Mouse (Mus musculus): ENCODE results near the gene Nr5a1. TPM values are rescaled to one million over a fixed set of nuclear protein-coding genes. Genes with fewer than 3 reads are reported as not detected.

The Nr5a1 gene
- polyA plus RNA-seq, 1 experiment from 2014 or later: not detected

GRCm38 (mm10) chr2:38697128-38698120 lies 16.9 kb downstream of the Nr5a1 start:
- Histone ChIP-seq H3K27ac (replicated peaks; ENCODE audit: low read depth, low read length) (no peak overlapping the region), H3K4me3 (ENCODE audit: low read depth, low read length) (no peak overlapping the region), H3K9me3 (ENCODE audit: control insufficient read depth, low read length) (no peaks in the 10 kb centered on the region), H3K27me3 (ENCODE audit: control insufficient read depth, insufficient read depth, low read length) (peaks cover 2% of the 10 kb centered on the region; the same call in 1 of the 2 replicates), H3K36me3 (ENCODE audit: control insufficient read depth, insufficient read depth, low read length) (no peaks in the 10 kb centered on the region), H3K4me1 (ENCODE audit: control insufficient read depth, insufficient read depth, low read length) (no peaks in the 10 kb centered on the region), H3K9ac (ENCODE audit: low read length) (no peak overlapping the region), H3K4me2 (ENCODE audit: low read depth, severe bottlenecking) (no peak overlapping the region)
- 63% methylated on average over 27 of the region's 27 CpGs for WGBS
- DNase-seq (ENCODE audit: low spot score) (no peak), ATAC-seq (ENCODE audit: insufficient number of reproducible peaks, low FRiP score, low TSS enrichment, low read depth) (no peak)

GRCm38 (mm10) chr2:38695770-38696169 lies 18.6 kb downstream of the Nr5a1 start:
- no peaks in the 10 kb centered on the region for H3K36me3 ChIP-seq (ENCODE audit: control insufficient read depth, insufficient read depth, low read length)
- H3K4me3 ChIP-seq (ENCODE audit: low read depth, low read length): no peak overlapping the region
- DNase-seq (ENCODE audit: low spot score) (no peak), ATAC-seq (ENCODE audit: insufficient number of reproducible peaks, low FRiP score, low TSS enrichment, low read depth) (no peak)
- 62% methylated on average over 9 of the region's 9 CpGs for WGBS
- H3K9ac ChIP-seq (ENCODE audit: low read length): no peak overlapping the region
- no peak overlapping the region for H3K27ac ChIP-seq (replicated peaks; ENCODE audit: low read depth, low read length)
- no peaks in the 10 kb centered on the region for H3K4me1 ChIP-seq (ENCODE audit: control insufficient read depth, insufficient read depth, low read length)
- no peak overlapping the region for H3K4me2 ChIP-seq (ENCODE audit: low read depth, severe bottlenecking)
- H3K9me3 ChIP-seq (ENCODE audit: control insufficient read depth, low read length): no peaks in the 10 kb centered on the region
- H3K27me3 ChIP-seq (ENCODE audit: control insufficient read depth, insufficient read depth, low read length): peaks cover 2% of the 10 kb centered on the region; the same call in 1 of the 2 replicates

GRCm38 (mm10) chr2:38691542-38691941 lies 22.8 kb downstream of the Nr5a1 start:
- Histone ChIP-seq H3K27ac (replicated peaks; ENCODE audit: low read depth, low read length) (no peak overlapping the region), H3K36me3 (ENCODE audit: control insufficient read depth, insufficient read depth, low read length) (no peaks in the 10 kb centered on the region), H3K4me3 (ENCODE audit: low read depth, low read length) (no peak overlapping the region), H3K9ac (ENCODE audit: low read length) (no peak overlapping the region), H3K4me1 (ENCODE audit: control insufficient read depth, insufficient read depth, low read length) (0 out of 2 replicates have a peak, but pooled peaks cover 3% of the 10 kb centered on the region), H3K9me3 (ENCODE audit: control insufficient read depth, low read length) (no peaks in the 10 kb centered on the region), H3K4me2 (ENCODE audit: low read depth, severe bottlenecking) (no peak overlapping the region), H3K27me3 (ENCODE audit: control insufficient read depth, insufficient read depth, low read length) (no peaks in the 10 kb centered on the region)
- ATAC-seq (ENCODE audit: insufficient number of reproducible peaks, low FRiP score, low TSS enrichment, low read depth) (no peak), DNase-seq (ENCODE audit: low spot score) (peak; percentile 83)
- 14% methylated on average over 8 of the region's 8 CpGs for WGBS

GRCm38 (mm10) chr2:38689881-38690280 lies 24.5 kb downstream of the Nr5a1 start:
- Histone ChIP-seq H3K9ac (ENCODE audit: low read length) (no peak overlapping the region), H3K27me3 (ENCODE audit: control insufficient read depth, insufficient read depth, low read length) (no peaks in the 10 kb centered on the region)
- no peak for ATAC-seq (ENCODE audit: insufficient number of reproducible peaks, low FRiP score, low TSS enrichment, low read depth)

GRCm38 (mm10) chr2:38688791-38689520 lies 25.4 kb downstream of the Nr5a1 start:
- H3K27ac ChIP-seq (replicated peaks; ENCODE audit: low read depth, low read length): no peak overlapping the region
- H3K27me3 ChIP-seq (ENCODE audit: control insufficient read depth, insufficient read depth, low read length): no peaks in the 10 kb centered on the region
- H3K4me3 ChIP-seq (ENCODE audit: low read depth, low read length): peak overlapping the region; percentile 27
- H3K36me3 ChIP-seq (ENCODE audit: control insufficient read depth, insufficient read depth, low read length): no peaks in the 10 kb centered on the region
- DNase-seq (ENCODE audit: low spot score): peak; percentile 82
- no peaks in the 10 kb centered on the region for H3K9me3 ChIP-seq (ENCODE audit: control insufficient read depth, low read length)
- peak overlapping the region; percentile 67 for H3K4me2 ChIP-seq (ENCODE audit: low read depth, severe bottlenecking)
- peak; percentile 52; the same call in 1 of the 2 replicates for ATAC-seq (ENCODE audit: insufficient number of reproducible peaks, low FRiP score, low TSS enrichment, low read depth)
- H3K9ac ChIP-seq (ENCODE audit: low read length): peak overlapping the region; percentile 62
- H3K4me1 ChIP-seq (ENCODE audit: control insufficient read depth, insufficient read depth, low read length): 0 out of 2 replicates have a peak, but pooled peaks cover 3% of the 10 kb centered on the region
- 4% methylated on average over 29 of the region's 29 CpGs for WGBS

More at GRCm38 (mm10) chr2:38689881-38690280, 24.5 kb downstream of the Nr5a1 start:
- H3K4me2 ChIP-seq (ENCODE audit: low read depth, severe bottlenecking): no peak overlapping the region
- WGBS: 72% methylated on average over 1 of the region's 1 CpGs
- no peak overlapping the region for H3K27ac ChIP-seq (replicated peaks; ENCODE audit: low read depth, low read length)
- DNase-seq (ENCODE audit: low spot score): no peak
- no peak overlapping the region for H3K4me3 ChIP-seq (ENCODE audit: low read depth, low read length)
- 0 out of 2 replicates have a peak, but pooled peaks cover 3% of the 10 kb centered on the region for H3K4me1 ChIP-seq (ENCODE audit: control insufficient read depth, insufficient read depth, low read length)
- no peaks in the 10 kb centered on the region for H3K9me3 ChIP-seq (ENCODE audit: control insufficient read depth, low read length)
- H3K36me3 ChIP-seq (ENCODE audit: control insufficient read depth, insufficient read depth, low read length): no peaks in the 10 kb centered on the region

GRCm38 (mm10) chr2:38685746-38686145 lies 28.6 kb downstream of the Nr5a1 start:
- H3K4me2 ChIP-seq (ENCODE audit: low read depth, severe bottlenecking): no peak overlapping the region
- 63% methylated on average over 3 of the region's 3 CpGs for WGBS
- no peak overlapping the region for H3K4me3 ChIP-seq (ENCODE audit: low read depth, low read length)
- 0 out of 2 replicates have a peak, but pooled peaks cover 3% of the 10 kb centered on the region for H3K4me1 ChIP-seq (ENCODE audit: control insufficient read depth, insufficient read depth, low read length)
- no peak overlapping the region for H3K9ac ChIP-seq (ENCODE audit: low read length)
- H3K27ac ChIP-seq (replicated peaks; ENCODE audit: low read depth, low read length): no peak overlapping the region
- H3K27me3 ChIP-seq (ENCODE audit: control insufficient read depth, insufficient read depth, low read length): no peaks in the 10 kb centered on the region
- no peaks in the 10 kb centered on the region for H3K36me3 ChIP-seq (ENCODE audit: control insufficient read depth, insufficient read depth, low read length)
- ATAC-seq (ENCODE audit: insufficient number of reproducible peaks, low FRiP score, low TSS enrichment, low read depth) (no peak), DNase-seq (ENCODE audit: low spot score) (no peak)
- H3K9me3 ChIP-seq (ENCODE audit: control insufficient read depth, low read length): no peaks in the 10 kb centered on the region

- Histone ChIP-seq H3K9me3 (ENCODE audit: control insufficient read depth, low read length) (no peaks in the 10 kb centered on the region), H3K4me1 (ENCODE audit: control insufficient read depth, insufficient read depth, low read length) (no peaks in the 10 kb centered on the region), H3K27me3 (ENCODE audit: control insufficient read depth, insufficient read depth, low read length) (no peaks in the 10 kb centered on the region), H3K9ac (ENCODE audit: low read length) (no peak overlapping the region), H3K4me3 (ENCODE audit: low read depth, low read length) (no peak overlapping the region), H3K27ac (replicated peaks; ENCODE audit: low read depth, low read length) (no peak overlapping the region), H3K4me2 (ENCODE audit: low read depth, severe bottlenecking) (no peak overlapping the region), H3K36me3 (ENCODE audit: control insufficient read depth, insufficient read depth, low read length) (no peaks in the 10 kb centered on the region)
- WGBS: 80% methylated on average over 5 of the region's 5 CpGs
- no peak for ATAC-seq (ENCODE audit: insufficient number of reproducible peaks, low FRiP score, low TSS enrichment, low read depth)
- no peak for DNase-seq (ENCODE audit: low spot score)
Measured at GRCm38 (mm10) chr2:38683083-38683482, 31.3 kb downstream of the Nr5a1 start.

GRCm38 (mm10) chr2:38682209-38682608 lies 32.1 kb downstream of the Nr5a1 start:
- ATAC-seq (ENCODE audit: insufficient number of reproducible peaks, low FRiP score, low TSS enrichment, low read depth) (no peak), DNase-seq (ENCODE audit: low spot score) (no peak)
- WGBS: 89% methylated on average over 5 of the region's 5 CpGs

More at GRCm38 (mm10) chr2:38682209-38682608, 32.1 kb downstream of the Nr5a1 start:
- Histone ChIP-seq H3K9me3 (ENCODE audit: control insufficient read depth, low read length) (no peaks in the 10 kb centered on the region), H3K27ac (replicated peaks; ENCODE audit: low read depth, low read length) (no peak overlapping the region), H3K4me3 (ENCODE audit: low read depth, low read length) (no peak overlapping the region), H3K4me1 (ENCODE audit: control insufficient read depth, insufficient read depth, low read length) (no peaks in the 10 kb centered on the region), H3K4me2 (ENCODE audit: low read depth, severe bottlenecking) (no peak overlapping the region), H3K27me3 (ENCODE audit: control insufficient read depth, insufficient read depth, low read length) (no peaks in the 10 kb centered on the region), H3K36me3 (ENCODE audit: control insufficient read depth, insufficient read depth, low read length) (no peaks in the 10 kb centered on the region), H3K9ac (ENCODE audit: low read length) (no peak overlapping the region)
